Mouse (Mus musculus): ENCODE measurements at regions not wholly inside any gene's neighbourhood (a gene's known extent, or its start where the extent isn't known, plus 50 kb on each side); places are given as distances from the start of the nearest gene placed in this dataset.

DNA sequence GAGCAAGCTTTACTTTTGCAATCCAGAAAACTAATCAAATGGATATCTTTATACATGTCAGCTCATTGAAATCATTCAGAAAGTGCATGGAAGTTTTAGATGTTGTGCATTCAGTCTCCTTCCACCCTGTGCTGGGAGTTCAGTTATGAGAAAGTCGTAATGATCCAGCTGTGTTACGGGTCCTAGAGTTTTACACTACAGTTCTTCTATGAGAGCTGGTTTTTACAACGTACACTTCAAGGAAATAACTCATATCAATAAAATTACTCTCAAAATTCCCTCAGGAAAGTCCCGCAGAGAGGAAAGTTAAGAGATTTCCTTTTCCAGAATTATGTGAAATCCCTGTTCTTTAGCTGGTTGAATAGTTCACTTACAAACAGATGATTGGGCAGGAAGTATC lies 418.1 kb upstream of the Slc10a2 start:
- no peaks in the 10 kb centered on the region for H3K9me3 ChIP-seq (ENCODE audit: control insufficient read depth)
- H3K4me1 ChIP-seq (replicated peaks; ENCODE audit: control insufficient read depth, insufficient read depth, low read length), result no peaks in the 10 kb centered on the region
- no peak overlapping the region for H3K27ac ChIP-seq (ENCODE audit: low read depth, low read length)
- H3K36me3 ChIP-seq (ENCODE audit: control insufficient read depth, insufficient read depth), result no peaks in the 10 kb centered on the region
- H3K4me2 ChIP-seq (replicated peaks; ENCODE audit: low read depth), result no peak overlapping the region
- H3K27me3 ChIP-seq (replicated peaks; ENCODE audit: control insufficient read depth, insufficient read depth, low read length), result no peaks in the 10 kb centered on the region
- no peak for TF ChIP-seq CTCF (IDR thresholded peaks at IDR 0.05; ENCODE audit: low read depth)
- ATAC-seq, result no peak
- 70% methylated on average over 4 of the region's 4 CpGs for WGBS
- no peak overlapping the region for H3K9ac ChIP-seq (ENCODE audit: low read depth, low read length)
- H3K4me3 ChIP-seq (ENCODE audit: low read depth, low read length), result no peak overlapping the region

DNA sequence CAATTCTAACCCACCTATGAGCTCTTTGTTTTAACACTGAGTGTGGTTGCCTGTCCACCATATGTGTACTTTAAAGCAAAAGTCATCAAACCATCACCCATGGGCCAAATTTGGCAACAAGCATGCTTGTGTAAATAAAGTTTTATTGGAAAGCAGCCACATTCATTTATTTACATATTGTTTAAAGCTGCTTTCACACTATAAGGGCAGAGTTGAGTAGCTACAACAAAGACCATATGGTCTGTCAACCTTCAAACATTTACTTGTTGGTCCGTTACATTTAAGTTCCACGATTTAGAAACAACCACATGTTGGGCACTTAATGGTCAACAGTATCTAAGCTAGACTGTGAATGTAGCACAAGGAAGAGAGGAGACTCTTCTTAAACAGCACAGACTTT lies 390.7 kb upstream of the Slc10a2 start:
- Histone ChIP-seq H3K4me2 (replicated peaks; ENCODE audit: low read depth) (no peak overlapping the region), H3K4me1 (replicated peaks; ENCODE audit: control insufficient read depth, insufficient read depth, low read length) (no peaks in the 10 kb centered on the region), H3K36me3 (ENCODE audit: control insufficient read depth, insufficient read depth) (no peaks in the 10 kb centered on the region), H3K9me3 (ENCODE audit: control insufficient read depth) (no peaks in the 10 kb centered on the region), H3K9ac (ENCODE audit: low read depth, low read length) (no peak overlapping the region), H3K4me3 (ENCODE audit: low read depth, low read length) (no peak overlapping the region), H3K27ac (ENCODE audit: low read depth, low read length) (no peak overlapping the region), H3K27me3 (replicated peaks; ENCODE audit: control insufficient read depth, insufficient read depth, low read length) (no peaks in the 10 kb centered on the region)
- WGBS, result 67% methylated on average over 2 of the region's 2 CpGs
- ATAC-seq, result no peak
- no peak for TF ChIP-seq CTCF (IDR thresholded peaks at IDR 0.05; ENCODE audit: low read depth)

DNA sequence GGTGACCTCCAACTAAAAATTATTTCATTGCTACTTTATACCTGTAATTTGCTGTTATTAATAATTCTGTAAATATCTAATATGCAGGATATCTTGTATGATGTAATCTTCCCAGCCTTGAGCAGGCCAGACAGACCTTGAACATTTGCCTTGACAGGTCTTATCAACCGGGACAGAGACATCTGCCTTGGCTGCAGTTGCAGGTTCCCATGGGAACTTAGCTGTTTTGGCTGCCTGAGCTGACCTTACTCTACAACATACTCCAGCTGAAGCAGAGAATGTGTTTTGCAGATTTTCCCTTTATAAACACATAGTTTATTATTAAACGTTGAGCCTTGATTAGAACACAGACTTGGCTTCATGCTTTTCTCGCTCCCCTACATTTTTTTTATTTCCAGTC lies 385.3 kb upstream of the Slc10a2 start:
- ATAC-seq, result no peak
- Histone ChIP-seq H3K4me1 (replicated peaks; ENCODE audit: control insufficient read depth, insufficient read depth, low read length) (no peaks in the 10 kb centered on the region), H3K9me3 (ENCODE audit: control insufficient read depth) (no peaks in the 10 kb centered on the region), H3K4me2 (replicated peaks; ENCODE audit: low read depth) (no peak overlapping the region), H3K36me3 (ENCODE audit: control insufficient read depth, insufficient read depth) (no peaks in the 10 kb centered on the region), H3K27me3 (replicated peaks; ENCODE audit: control insufficient read depth, insufficient read depth, low read length) (no peaks in the 10 kb centered on the region), H3K27ac (ENCODE audit: low read depth, low read length) (no peak overlapping the region), H3K9ac (ENCODE audit: low read depth, low read length) (no peak overlapping the region), H3K4me3 (ENCODE audit: low read depth, low read length) (no peak overlapping the region)
- no peak for TF ChIP-seq CTCF (IDR thresholded peaks at IDR 0.05; ENCODE audit: low read depth)
- WGBS, result 68% methylated on average over 3 of the region's 3 CpGs

DNA sequence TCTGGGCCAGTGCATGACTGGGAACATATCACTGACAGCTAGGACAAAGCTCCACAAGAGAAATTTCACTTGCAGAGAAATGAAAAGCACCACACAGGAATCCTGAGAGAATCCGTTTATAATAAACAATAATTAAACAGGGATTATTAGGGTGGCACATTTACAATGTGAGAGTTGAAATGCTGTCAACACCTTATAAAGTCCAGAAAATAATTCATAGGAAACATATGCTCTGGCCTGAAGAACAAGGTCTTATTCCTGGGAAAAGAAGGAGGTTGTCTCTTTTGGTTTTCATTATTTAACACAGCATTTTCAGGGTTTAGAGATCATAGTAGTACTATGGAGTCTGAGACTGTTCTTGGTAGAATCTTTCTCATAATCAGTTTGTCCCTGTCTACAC lies 377.8 kb upstream of the Slc10a2 start:
- ATAC-seq, result no peak
- WGBS, result 73% methylated on average over 1 of the region's 1 CpGs
- H3K4me3 ChIP-seq (ENCODE audit: low read depth, low read length), result no peak overlapping the region

DNA sequence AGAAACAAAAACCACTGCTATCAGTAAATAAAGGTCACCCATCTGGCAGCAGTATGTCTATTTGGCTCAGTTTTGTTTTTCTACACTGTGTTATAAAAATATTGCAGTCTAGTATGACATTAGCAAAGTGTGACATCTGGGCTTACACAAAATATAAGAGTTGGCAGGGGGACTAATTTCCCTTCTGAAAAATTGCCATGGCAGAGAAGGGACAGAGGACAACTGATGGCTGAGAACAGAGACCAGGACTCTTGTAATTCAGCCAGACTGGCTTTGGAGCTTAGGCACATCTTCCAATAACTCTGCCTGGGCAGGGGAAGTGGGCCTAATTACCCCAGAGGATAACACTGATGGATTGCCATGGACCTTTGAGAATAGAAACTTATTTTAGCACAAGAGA lies 367.8 kb upstream of the Slc10a2 start:
- no peak for TF ChIP-seq CTCF (IDR thresholded peaks at IDR 0.05; ENCODE audit: low read depth)
- no peaks in the 10 kb centered on the region for H3K4me1 ChIP-seq (replicated peaks; ENCODE audit: control insufficient read depth, insufficient read depth, low read length)
- H3K27me3 ChIP-seq (replicated peaks; ENCODE audit: control insufficient read depth, insufficient read depth, low read length), result no peaks in the 10 kb centered on the region
- no peak overlapping the region for H3K4me2 ChIP-seq (replicated peaks; ENCODE audit: low read depth)
- no peak overlapping the region for H3K4me3 ChIP-seq (ENCODE audit: low read depth, low read length)
- no peak overlapping the region for H3K27ac ChIP-seq (ENCODE audit: low read depth, low read length)
- no peak for ATAC-seq
- H3K36me3 ChIP-seq (ENCODE audit: control insufficient read depth, insufficient read depth), result no peaks in the 10 kb centered on the region
- H3K9me3 ChIP-seq (ENCODE audit: control insufficient read depth), result no peaks in the 10 kb centered on the region
- no peak overlapping the region for H3K9ac ChIP-seq (ENCODE audit: low read depth, low read length)

More for the DNA sequence above, 377.8 kb upstream of the Slc10a2 start:
- TF ChIP-seq CTCF (IDR thresholded peaks at IDR 0.05; ENCODE audit: low read depth), result no peak
- no peaks in the 10 kb centered on the region for H3K27me3 ChIP-seq (replicated peaks; ENCODE audit: control insufficient read depth, insufficient read depth, low read length)
- no peak overlapping the region for H3K27ac ChIP-seq (ENCODE audit: low read depth, low read length)
- no peak overlapping the region for H3K4me2 ChIP-seq (replicated peaks; ENCODE audit: low read depth)
- H3K9me3 ChIP-seq (ENCODE audit: control insufficient read depth), result no peaks in the 10 kb centered on the region
- no peak overlapping the region for H3K9ac ChIP-seq (ENCODE audit: low read depth, low read length)
- no peaks in the 10 kb centered on the region for H3K4me1 ChIP-seq (replicated peaks; ENCODE audit: control insufficient read depth, insufficient read depth, low read length)
- no peaks in the 10 kb centered on the region for H3K36me3 ChIP-seq (ENCODE audit: control insufficient read depth, insufficient read depth)

DNA sequence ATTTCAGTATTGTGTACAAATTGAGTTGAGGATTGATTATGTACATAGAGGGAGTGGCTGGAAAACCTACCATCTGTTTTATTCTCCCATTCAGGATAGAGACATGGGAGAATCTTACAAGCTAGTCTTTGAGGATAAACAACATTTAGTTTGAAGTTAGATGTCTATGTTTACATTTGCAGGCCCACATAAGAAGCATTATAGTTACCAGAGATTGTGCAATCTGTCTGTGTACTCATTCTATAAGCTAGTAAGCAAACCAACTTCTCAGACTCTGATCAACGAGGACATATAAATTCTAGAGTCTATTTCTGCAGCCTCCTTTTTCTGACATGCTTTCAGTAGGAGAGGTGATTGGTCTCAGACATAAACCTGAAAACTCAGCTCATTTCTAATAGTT lies 367.4 kb upstream of the Slc10a2 start:
- ATAC-seq, result no peak
- no peak for TF ChIP-seq CTCF (IDR thresholded peaks at IDR 0.05; ENCODE audit: low read depth)
- Histone ChIP-seq H3K36me3 (ENCODE audit: control insufficient read depth, insufficient read depth) (no peaks in the 10 kb centered on the region), H3K9ac (ENCODE audit: low read depth, low read length) (no peak overlapping the region), H3K4me3 (ENCODE audit: low read depth, low read length) (no peak overlapping the region), H3K9me3 (ENCODE audit: control insufficient read depth) (no peaks in the 10 kb centered on the region), H3K27me3 (replicated peaks; ENCODE audit: control insufficient read depth, insufficient read depth, low read length) (no peaks in the 10 kb centered on the region), H3K4me2 (replicated peaks; ENCODE audit: low read depth) (no peak overlapping the region), H3K4me1 (replicated peaks; ENCODE audit: control insufficient read depth, insufficient read depth, low read length) (no peaks in the 10 kb centered on the region), H3K27ac (ENCODE audit: low read depth, low read length) (no peak overlapping the region)
- 64% methylated on average over 1 of the region's 1 CpGs for WGBS

DNA sequence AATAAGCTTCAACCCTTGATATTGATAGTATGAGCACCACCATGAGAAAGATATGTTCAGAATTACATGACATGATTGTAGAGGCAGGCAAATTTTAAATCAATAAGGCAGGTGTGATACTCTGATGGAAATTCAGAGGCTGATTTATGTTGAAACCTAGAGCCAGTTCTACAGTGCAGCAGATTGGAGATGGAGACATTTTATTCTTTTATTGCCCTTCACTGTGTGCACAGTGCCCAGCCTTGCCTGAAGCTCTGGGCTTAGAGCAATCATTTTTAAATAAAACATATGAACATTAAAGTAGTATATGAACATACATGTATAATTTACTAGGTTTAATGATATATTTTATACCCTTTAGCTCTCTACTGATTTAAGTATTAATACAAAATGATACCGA lies 352.5 kb upstream of the Slc10a2 start:
- no peak for ATAC-seq
- no peaks in the 10 kb centered on the region for H3K36me3 ChIP-seq (ENCODE audit: control insufficient read depth, insufficient read depth)

More for the DNA sequence above, 352.5 kb upstream of the Slc10a2 start:
- H3K9ac ChIP-seq (ENCODE audit: low read depth, low read length), result no peak overlapping the region
- H3K27ac ChIP-seq (ENCODE audit: low read depth, low read length), result no peak overlapping the region
- no peaks in the 10 kb centered on the region for H3K4me1 ChIP-seq (replicated peaks; ENCODE audit: control insufficient read depth, insufficient read depth, low read length)
- H3K9me3 ChIP-seq (ENCODE audit: control insufficient read depth), result no peaks in the 10 kb centered on the region
- 73% methylated on average over 1 of the region's 1 CpGs for WGBS
- H3K4me2 ChIP-seq (replicated peaks; ENCODE audit: low read depth), result no peak overlapping the region
- H3K4me3 ChIP-seq (ENCODE audit: low read depth, low read length), result no peak overlapping the region
- TF ChIP-seq CTCF (IDR thresholded peaks at IDR 0.05; ENCODE audit: low read depth), result no peak
- no peaks in the 10 kb centered on the region for H3K27me3 ChIP-seq (replicated peaks; ENCODE audit: control insufficient read depth, insufficient read depth, low read length)

Measured in intestine, postnatal 0 days (tissue).